Mouse (Mus musculus) midbrain, embryonic 12.5 days (tissue): ENCODE data around the gene Vps37c. TPM values are rescaled to one million over a fixed set of nuclear protein-coding genes. Genes with fewer than 3 reads are reported as not detected.

Source experiments
- ATAC-seq: fragments of 200-750 bp; cut with Nextera tagmentation; 2 replicates; pipeline ENCODE4 v1.8.0; 2017; ENCODE audit warnings: low read depth, moderate TSS enrichment, moderate library complexity; ENCODE audit not compliant: low FRiP score
- H3K27ac ChIP-seq: fragments of 300-500 bp; sonication (generic); replicated peaks from 2 replicates; pipeline ENCODE4 v1.5.1; 2016; ENCODE audit warnings: mild to moderate bottlenecking
- H3K27me3 ChIP-seq: fragments of 300-500 bp; sonication (generic); 2 replicates; pipeline ENCODE4 v1.6.1; 2016; ENCODE audit warnings: mild to moderate bottlenecking
- H3K36me3 ChIP-seq: fragments of 300-500 bp; sonication (generic); 2 replicates; pipeline ENCODE4 v1.6.1; 2016
- H3K4me1 ChIP-seq: fragments of 300-500 bp; sonication (generic); 2 replicates; pipeline ENCODE4 v1.6.1; 2016
- H3K4me2 ChIP-seq: fragments of 300-500 bp; sonication (generic); replicated peaks from 2 replicates; pipeline ENCODE4 v1.6.1; 2016; ENCODE audit warnings: mild to moderate bottlenecking, moderate library complexity
- H3K4me3 ChIP-seq: fragments of 300-500 bp; sonication (generic); 2 replicates; pipeline ENCODE4 v1.5.1; 2016; ENCODE audit warnings: mild to moderate bottlenecking
- H3K9ac ChIP-seq: fragments of 300-500 bp; sonication (generic); replicated peaks from 2 replicates; pipeline ENCODE4 v1.6.1; 2016; ENCODE audit warnings: mild to moderate bottlenecking, moderate library complexity
- H3K9me3 ChIP-seq: fragments of 300-500 bp; sonication (generic); 2 replicates; pipeline ENCODE4 v1.6.1; 2016; ENCODE audit warnings: mild to moderate bottlenecking
- WGBS: fragments of 180-500 bp; shearing (Covaris S2); methylation state at CpG from one replicate; pipeline ENCODE4 v1.1.7; 2016; 5-methylcytosine and 5-hydroxymethylcytosine counted together
- polyA plus RNA-seq: library from polyadenylated mRNA; unstranded; fragments of >200 nt; fragmentation: Nextera tagmentation; extraction: Ambion mirVana; gene quantifications from 2 replicates; pipeline ENCODE4 v1.2.1, GENCODE M21; 2016

The Vps37c gene
- polyA plus RNA-seq, 1 experiment from 2014 or later: 30.5 TPM

- no peak overlapping the region for H3K9ac ChIP-seq
- WGBS: 95% methylated on average over 4 of the region's 4 CpGs
Observed at GRCm38 (mm10) chr19:10691121-10691520, 2.6 kb downstream of the Vps37c start.

GRCm38 (mm10) chr19:10691660-10692059 is 3.1 kb downstream of the Vps37c start:
- 81% methylated on average over 3 of the region's 3 CpGs for WGBS
- Histone ChIP-seq H3K9me3 (no peaks in the 10 kb centered on the region), H3K36me3 (no peaks in the 10 kb centered on the region), H3K4me3 (no peak overlapping the region), H3K4me1 (peaks cover 38% of the 10 kb centered on the region), H3K4me2 (no peak overlapping the region), H3K27me3 (no peaks in the 10 kb centered on the region), H3K27ac (no peak overlapping the region), H3K9ac (no peak overlapping the region)
- ATAC-seq: no peak

More at GRCm38 (mm10) chr19:10691121-10691520, 2.6 kb downstream of the Vps37c start:
- Histone ChIP-seq H3K27me3 (no peaks in the 10 kb centered on the region), H3K27ac (no peak overlapping the region), H3K4me3 (no peak overlapping the region), H3K4me2 (no peak overlapping the region), H3K4me1 (peaks cover 36% of the 10 kb centered on the region), H3K9me3 (no peaks in the 10 kb centered on the region), H3K36me3 (no peaks in the 10 kb centered on the region)
- no peak for ATAC-seq

DNA sequence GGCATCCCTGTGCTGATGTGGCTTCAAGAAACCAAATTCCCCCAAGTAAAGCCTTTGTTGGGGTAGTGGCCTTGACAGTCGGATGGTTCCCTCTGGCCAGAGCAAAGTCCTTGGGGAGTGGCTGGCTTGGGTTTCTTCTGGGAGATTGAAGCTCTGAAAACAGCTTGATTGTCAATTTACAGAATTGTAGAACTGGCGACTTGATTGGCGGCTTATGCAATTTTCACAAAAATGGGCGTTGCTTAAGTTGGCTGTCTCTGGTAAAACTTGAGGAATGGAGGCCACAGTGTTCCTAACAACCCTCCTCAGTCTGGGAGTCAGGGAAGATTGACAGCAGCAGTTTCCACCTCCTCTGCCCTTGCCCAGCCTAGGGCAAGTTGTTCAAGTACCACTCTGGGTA is 3.8 kb downstream of the Vps37c start:
- Histone ChIP-seq H3K4me1 (peaks cover 43% of the 10 kb centered on the region), H3K4me2 (no peak overlapping the region), H3K9me3 (no peaks in the 10 kb centered on the region), H3K27ac (no peak overlapping the region), H3K4me3 (no peak overlapping the region), H3K27me3 (no peaks in the 10 kb centered on the region), H3K36me3 (no peaks in the 10 kb centered on the region), H3K9ac (no peak overlapping the region)
- no peak for ATAC-seq
- WGBS: 94% methylated on average over 4 of the region's 4 CpGs

GRCm38 (mm10) chr19:10693926-10694682 is 5.6 kb downstream of the Vps37c start:
- 86% methylated on average over 10 of the region's 10 CpGs for WGBS
- H3K36me3 ChIP-seq: no peaks in the 10 kb centered on the region
- no peak overlapping the region for H3K9ac ChIP-seq
- no peak for ATAC-seq
- no peak overlapping the region for H3K4me3 ChIP-seq
- H3K4me2 ChIP-seq: no peak overlapping the region
- H3K27me3 ChIP-seq: no peaks in the 10 kb centered on the region
- no peaks in the 10 kb centered on the region for H3K9me3 ChIP-seq
- H3K4me1 ChIP-seq: peaks cover 51% of the 10 kb centered on the region
- no peak overlapping the region for H3K27ac ChIP-seq

DNA sequence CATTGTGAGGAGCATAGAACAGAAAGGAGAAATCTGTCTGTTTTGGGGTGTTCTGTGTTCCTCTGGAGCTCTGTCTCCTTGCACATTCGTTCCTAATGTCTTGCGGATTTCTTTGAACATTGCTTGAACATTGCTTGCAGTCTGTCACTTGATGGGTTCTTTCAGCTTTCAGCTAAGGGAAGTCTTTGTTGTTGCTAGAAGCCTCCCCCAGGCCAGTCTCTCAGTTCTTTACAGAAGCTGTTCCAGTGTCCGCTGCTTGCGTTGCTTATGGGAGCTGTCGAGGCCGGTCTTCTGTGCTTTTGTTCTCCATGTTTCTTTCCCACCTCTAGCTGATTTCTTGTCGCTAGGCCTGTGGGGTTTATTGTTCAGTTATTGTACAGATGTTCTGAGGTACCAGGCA is 7.3 kb downstream of the Vps37c start:
- Histone ChIP-seq H3K9me3 (no peaks in the 10 kb centered on the region), H3K27ac (peak overlapping the region; percentile 54), H3K4me2 (peak overlapping the region; percentile 6; the same call in 1 of the 2 replicates), H3K9ac (0 out of 2 replicates have a peak overlapping the region, but pooled peaks have one; percentile 20), H3K4me1 (peaks cover 56% of the 10 kb centered on the region), H3K36me3 (no peaks in the 10 kb centered on the region), H3K4me3 (no peak overlapping the region), H3K27me3 (no peaks in the 10 kb centered on the region)
- no peak for ATAC-seq
- 22% methylated on average over 7 of the region's 7 CpGs for WGBS

GRCm38 (mm10) chr19:10698131-10698991 is 9.8 kb downstream of the Vps37c start:
- Histone ChIP-seq H3K9me3 (no peaks in the 10 kb centered on the region), H3K4me3 (no peak overlapping the region), H3K27me3 (0 out of 2 replicates have a peak, but pooled peaks cover 5% of the 10 kb centered on the region), H3K27ac (no peak overlapping the region), H3K4me2 (no peak overlapping the region), H3K4me1 (peaks cover 61% of the 10 kb centered on the region), H3K36me3 (no peaks in the 10 kb centered on the region), H3K9ac (0 out of 2 replicates have a peak overlapping the region, but pooled peaks have one; percentile 5)
- 70% methylated on average over 9 of the region's 9 CpGs for WGBS
- no peak for ATAC-seq

- Histone ChIP-seq H3K4me3 (no peak overlapping the region), H3K36me3 (no peaks in the 10 kb centered on the region), H3K27ac (no peak overlapping the region), H3K4me2 (no peak overlapping the region), H3K9ac (no peak overlapping the region), H3K9me3 (no peaks in the 10 kb centered on the region), H3K4me1 (peaks cover 61% of the 10 kb centered on the region), H3K27me3 (0 out of 2 replicates have a peak, but pooled peaks cover 7% of the 10 kb centered on the region)
- WGBS: 66% methylated on average over 9 of the region's 9 CpGs
- ATAC-seq: no peak
Observed at GRCm38 (mm10) chr19:10699851-10700250, 11.3 kb downstream of the Vps37c start.

DNA sequence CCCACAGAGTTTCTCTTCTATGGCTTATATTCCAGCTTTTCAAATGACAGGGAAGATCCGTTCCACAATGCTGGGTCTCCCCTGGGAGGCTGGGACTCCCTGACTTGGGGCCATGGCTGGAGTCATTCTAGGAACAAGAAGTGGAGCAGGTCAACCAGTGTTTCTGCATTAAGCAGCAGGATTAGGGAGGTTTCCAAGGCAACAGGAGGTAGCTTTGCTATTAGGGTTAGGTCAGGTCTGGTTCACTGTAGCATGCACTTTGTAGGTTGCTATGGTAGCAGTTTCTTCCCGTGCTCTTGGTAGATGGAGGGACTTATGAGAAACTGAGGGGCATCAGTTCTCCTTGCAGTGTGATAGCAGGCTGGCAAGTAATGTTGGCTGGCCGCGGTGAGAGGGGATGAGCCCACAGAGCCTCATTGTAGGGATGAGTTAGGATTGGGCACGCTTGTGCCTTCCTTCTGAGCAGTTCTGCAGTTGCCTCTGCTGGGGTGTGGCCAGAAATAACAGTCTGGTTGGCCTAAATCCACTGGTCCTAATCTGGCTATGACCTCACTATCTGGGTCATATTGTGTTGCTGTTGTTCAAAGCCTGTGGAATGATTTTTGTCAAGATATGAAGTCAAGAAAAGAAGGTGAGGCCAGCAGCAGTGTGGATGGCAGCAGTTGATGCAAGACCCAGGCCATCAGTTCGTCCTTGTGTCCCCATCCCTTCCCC is 12.6 kb downstream of the Vps37c start:
- H3K27ac ChIP-seq: no peak overlapping the region
- 0 out of 2 replicates have a peak, but pooled peaks cover 7% of the 10 kb centered on the region for H3K27me3 ChIP-seq
- no peak for ATAC-seq
- no peaks in the 10 kb centered on the region for H3K36me3 ChIP-seq
- H3K9me3 ChIP-seq: no peaks in the 10 kb centered on the region
- H3K4me2 ChIP-seq: no peak overlapping the region
- 43% methylated on average over 6 of the region's 6 CpGs for WGBS
- H3K4me3 ChIP-seq: no peak overlapping the region
- no peak overlapping the region for H3K9ac ChIP-seq
- peaks cover 50% of the 10 kb centered on the region for H3K4me1 ChIP-seq

DNA sequence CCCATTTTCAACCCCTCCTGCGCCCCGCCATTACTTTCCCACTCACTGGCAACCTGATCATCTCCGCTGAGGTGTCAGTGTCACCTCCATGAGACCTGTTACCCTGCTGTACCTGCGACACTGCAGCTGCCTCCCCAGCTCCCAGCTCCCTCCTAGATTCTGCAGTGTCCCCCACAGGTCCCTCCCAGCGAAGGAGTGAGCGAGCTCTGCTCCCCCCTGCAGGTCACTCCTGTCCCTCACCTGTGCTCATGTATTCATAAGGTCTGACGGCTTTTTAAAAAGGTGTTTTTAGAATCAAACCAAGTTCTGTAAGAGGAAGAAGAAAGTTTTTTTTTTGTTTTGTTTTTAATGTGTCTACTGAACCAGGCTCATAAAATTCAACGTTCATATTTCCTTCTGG is 13.6 kb downstream of the Vps37c start:
- H3K36me3 ChIP-seq: 0 out of 2 replicates have a peak, but pooled peaks cover 5% of the 10 kb centered on the region
- no peak overlapping the region for H3K4me3 ChIP-seq
- H3K27me3 ChIP-seq: 0 out of 2 replicates have a peak, but pooled peaks cover 7% of the 10 kb centered on the region
- H3K4me1 ChIP-seq: peaks cover 45% of the 10 kb centered on the region
- no peak for ATAC-seq
- no peak overlapping the region for H3K4me2 ChIP-seq
- H3K9ac ChIP-seq: no peak overlapping the region
- WGBS: 89% methylated on average over 8 of the region's 8 CpGs
- H3K9me3 ChIP-seq: no peaks in the 10 kb centered on the region
- H3K27ac ChIP-seq: no peak overlapping the region

- Histone ChIP-seq H3K4me3 (no peak overlapping the region), H3K27me3 (0 out of 2 replicates have a peak, but pooled peaks cover 7% of the 10 kb centered on the region), H3K36me3 (peaks cover 12% of the 10 kb centered on the region; the same call in 1 of the 2 replicates), H3K4me2 (no peak overlapping the region), H3K4me1 (peaks cover 34% of the 10 kb centered on the region), H3K27ac (no peak overlapping the region), H3K9me3 (no peaks in the 10 kb centered on the region), H3K9ac (no peak overlapping the region)
- 96% methylated on average over 8 of the region's 8 CpGs for WGBS
- no peak for ATAC-seq
Observed at GRCm38 (mm10) chr19:10703470-10703869, 14.9 kb downstream of the Vps37c start.

- Histone ChIP-seq H3K9ac (no peak overlapping the region), H3K9me3 (no peaks in the 10 kb centered on the region), H3K27ac (no peak overlapping the region), H3K36me3 (peaks cover 30% of the 10 kb centered on the region), H3K4me1 (peaks cover 16% of the 10 kb centered on the region), H3K27me3 (0 out of 2 replicates have a peak, but pooled peaks cover 7% of the 10 kb centered on the region), H3K4me3 (no peak overlapping the region), H3K4me2 (no peak overlapping the region)
- WGBS: 78% methylated on average over 13 of the region's 13 CpGs
- no peak for ATAC-seq
Observed at GRCm38 (mm10) chr19:10707087-10707875, 18.7 kb downstream of the Vps37c start.
